Mouse (Mus musculus) cerebellum, postnatal 36 days (tissue): ENCODE data around the gene Arhgef26.

Source experiments
- DNase-seq, 2 experiments: peaks; one replicate each; pipeline ENCODE4 v3.0.0; 2021 to 2022; ENCODE audit warnings: mixed read lengths in 2 of 2

Arhgef26 gene

DNA sequence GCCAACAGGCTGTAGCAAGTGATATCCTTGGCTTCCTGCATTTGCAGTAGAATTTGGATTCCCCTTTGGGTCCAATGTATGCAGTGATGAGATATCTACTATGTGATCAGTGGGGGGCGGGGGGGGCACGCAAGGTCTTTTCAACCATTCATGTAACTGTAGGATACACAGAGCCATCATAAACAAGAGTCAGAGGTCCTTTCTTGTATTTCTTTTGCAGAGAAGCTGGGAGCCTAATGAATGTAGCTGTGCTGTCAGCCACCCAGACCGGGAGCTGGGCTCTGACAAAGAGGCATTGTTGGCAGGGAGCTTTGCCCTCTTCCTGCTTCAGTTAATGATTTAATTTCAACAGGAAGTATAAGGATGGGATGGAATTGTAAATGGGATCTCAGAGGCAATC, 116.0 kb downstream of the Arhgef26 start:
- DNase-seq, result no peak

DNA sequence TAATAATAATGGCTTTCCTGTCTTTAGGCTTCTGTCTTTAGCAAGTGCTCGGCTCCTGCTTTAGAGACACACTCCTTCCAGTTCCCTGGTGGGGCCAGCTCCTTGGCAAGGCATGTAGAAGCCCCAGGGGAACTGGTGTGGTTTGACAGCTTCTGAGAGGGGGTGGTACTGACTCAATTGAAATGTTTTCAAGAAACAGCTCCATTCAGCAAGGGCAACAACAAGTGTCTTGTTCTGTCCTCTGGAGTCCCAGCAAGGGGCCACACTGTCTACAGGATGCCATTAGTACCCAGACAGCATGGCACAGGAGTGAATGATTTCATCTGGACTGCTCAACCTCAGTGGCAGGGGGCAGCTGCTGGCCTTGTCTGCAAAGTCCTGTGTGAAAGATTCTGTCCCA, 117.7 kb downstream of the Arhgef26 start:
- peak in 1 of 2 experiments; percentile 6 for DNase-seq

DNA sequence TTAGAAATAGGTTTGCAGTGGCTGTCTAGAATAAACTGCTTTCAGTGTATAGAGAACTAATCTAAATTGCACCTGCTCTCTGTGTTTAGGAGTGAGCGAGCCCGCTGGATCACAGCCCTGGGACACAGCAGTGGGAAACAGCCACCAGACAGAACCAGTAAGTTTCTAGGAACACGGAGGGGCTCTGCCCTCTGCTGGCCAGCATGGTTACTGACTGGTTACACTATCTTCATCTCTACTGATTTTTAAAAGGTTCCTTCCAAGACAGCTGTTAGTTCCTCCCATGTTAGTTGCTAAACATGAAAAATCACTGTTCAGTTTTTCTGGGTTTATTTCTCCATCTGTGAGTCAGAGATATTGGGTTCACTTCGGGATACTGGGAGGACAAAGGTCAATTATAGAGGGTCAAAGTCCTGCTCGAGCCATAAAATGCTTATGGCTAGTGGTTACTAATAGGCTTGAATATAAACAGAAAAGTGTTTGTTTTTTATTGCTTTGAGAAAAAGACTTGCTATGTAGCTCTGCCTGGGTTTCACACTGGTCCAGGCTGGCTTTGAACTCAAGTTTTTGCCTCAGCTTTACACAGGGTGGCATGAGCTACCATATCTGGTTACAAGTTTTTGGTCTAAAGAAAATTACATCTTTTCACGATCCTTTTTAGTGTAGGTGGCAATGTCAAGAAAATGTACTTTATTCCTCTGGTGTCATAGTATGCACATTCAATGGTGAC, 120.3 kb downstream of the Arhgef26 start:
- peak; percentile 47 to 53 for DNase-seq

DNA sequence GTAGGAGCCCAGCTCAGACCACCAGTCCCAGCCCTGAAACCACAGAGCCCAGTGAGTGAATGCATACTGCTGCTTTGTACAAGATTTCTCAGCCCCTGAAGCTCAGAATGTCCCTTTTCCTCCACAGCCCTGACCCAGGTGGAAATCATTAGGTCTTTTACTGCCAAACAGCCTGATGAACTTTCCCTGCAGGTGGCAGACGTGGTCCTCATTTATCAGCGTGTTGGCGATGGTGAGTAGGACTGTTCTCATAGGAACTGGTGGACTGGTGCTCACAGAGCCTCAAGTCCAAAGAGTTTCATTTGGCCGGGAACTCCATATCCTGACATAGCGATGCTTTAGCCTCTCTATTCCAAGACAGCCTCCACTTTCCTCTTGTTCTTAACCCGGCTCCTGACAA, 121.3 kb downstream of the Arhgef26 start:
- DNase-seq, result no peak

DNA sequence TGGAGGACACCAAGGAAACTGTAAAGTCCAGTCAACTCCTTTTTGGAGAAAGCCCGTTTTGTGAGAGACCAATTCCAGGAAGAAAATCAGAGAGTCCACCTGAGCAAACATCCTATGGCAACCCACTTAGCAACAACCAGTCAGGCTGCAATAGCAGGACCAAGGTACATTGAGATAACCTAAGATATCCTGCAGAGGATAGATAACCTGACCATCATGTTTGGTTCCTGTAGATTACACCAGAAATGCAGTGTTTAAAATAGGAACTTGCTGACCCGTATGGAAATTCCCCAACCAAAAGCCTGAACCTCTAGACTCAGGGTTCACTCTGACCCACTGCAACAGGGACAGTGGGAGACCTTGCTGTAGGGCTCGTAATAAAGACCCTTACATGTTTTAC, 126.1 kb downstream of the Arhgef26 start:
- no peak for DNase-seq

DNA sequence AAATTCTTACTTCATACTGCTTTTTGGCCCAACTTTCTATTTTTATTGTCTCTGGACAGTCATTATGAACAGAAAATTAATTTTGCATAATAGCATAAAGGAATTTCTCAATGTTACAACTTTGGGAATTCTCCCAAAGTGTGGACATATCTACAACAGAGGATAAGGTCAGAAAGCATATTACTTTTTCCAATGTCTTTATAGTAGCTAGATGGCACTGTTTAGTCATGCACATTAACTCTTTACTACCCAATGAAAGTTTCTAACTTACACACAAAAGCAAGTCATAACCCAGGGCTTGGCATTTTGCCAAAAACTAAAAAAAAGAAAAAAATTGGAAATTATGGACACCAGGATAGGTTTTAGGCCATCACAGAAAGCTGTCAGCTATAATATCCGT, 132.0 kb downstream of the Arhgef26 start:
- no peak for DNase-seq

DNA sequence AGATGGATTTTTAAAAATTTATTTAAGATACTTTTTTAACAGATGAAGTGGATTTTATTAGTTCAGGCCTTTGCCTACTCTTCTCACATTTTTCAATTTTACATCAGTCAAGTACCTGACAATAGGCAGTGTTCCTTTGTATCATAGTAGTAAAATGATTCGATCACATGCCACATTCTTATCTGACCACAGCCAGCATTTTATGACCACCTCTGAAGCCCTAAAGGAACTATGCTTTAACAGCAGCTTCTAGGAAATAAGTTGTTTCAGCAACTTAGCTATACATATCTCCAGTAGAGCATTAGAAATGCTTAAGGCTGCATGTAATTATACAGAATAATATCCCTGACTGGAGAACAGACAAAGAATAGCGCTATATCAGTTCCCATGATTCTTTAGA, 146.2 kb downstream of the Arhgef26 start:
- DNase-seq, result no peak

DNA sequence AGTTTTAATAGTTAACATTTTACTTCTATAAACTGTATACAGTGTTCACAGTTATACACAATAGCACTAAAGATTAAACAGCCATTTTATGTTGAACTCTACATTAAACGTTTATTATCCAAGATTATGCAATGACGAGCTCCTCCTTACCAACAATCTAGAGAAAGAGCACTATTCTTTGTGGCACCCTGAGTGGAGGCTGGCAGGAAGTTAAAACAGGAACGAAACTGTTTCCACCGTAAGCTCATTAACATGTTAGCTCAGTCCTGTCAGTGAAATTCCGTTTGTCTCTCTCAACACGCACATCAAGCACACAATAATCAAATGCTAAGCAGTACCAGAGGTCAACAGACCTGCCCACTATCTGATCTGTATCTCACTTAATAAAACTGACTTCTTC, 154.4 kb downstream of the Arhgef26 start:
- no peak for DNase-seq

DNA sequence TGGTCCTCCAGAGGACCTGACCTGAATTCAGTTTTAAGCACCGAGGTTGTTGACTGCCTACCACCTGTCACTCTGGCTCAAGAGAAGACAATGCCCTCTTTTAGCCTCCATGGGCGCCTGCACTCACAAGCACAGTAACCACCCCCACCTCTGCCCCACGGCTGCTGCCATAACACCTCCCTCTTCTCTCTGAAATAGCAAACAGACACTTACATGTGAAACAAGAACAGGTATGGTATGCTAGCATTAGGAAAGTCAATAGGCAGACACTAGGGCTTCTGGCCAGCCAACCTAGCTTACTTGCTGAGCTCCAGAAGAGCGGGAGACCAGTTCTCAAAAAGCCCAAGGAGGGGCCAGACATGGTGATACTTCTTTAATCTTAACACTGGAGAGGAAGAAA, 161.2 kb downstream of the Arhgef26 start:
- no peak for DNase-seq

DNA sequence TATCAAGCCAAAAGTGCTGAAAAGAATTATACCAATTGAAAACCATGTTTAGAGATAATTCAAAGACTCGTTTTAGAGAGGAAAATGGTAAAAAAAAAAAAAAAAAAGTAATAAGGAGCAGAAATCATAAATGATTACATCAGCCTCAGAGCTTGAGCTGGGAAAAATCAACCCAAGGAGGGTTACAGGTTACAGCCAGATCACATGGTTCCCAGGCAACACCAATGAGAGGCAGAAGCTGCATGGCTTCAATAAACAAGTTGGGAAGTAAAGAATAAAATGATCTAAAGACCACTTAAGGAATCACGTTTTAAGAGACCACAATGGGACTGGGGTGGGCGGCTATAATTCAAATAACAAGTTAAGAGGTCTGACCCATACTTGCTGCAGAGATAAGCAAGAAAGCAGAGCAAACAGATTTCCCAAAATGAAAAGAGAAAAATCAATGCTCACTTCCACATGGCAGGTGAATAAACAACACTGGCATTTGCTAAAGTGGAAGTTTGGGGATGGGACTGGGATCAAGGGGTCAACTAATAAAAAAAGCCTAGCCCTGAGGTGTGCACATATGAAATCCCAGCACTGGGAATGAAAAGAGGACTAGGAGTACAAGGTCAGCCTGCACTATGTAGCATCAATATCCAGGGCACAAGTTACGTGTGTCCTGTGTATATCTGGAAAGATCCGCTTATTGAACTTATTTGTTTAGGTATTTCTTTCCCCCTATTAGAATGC, 167.2 kb downstream of the Arhgef26 start:
- DNase-seq, result no peak

DNA sequence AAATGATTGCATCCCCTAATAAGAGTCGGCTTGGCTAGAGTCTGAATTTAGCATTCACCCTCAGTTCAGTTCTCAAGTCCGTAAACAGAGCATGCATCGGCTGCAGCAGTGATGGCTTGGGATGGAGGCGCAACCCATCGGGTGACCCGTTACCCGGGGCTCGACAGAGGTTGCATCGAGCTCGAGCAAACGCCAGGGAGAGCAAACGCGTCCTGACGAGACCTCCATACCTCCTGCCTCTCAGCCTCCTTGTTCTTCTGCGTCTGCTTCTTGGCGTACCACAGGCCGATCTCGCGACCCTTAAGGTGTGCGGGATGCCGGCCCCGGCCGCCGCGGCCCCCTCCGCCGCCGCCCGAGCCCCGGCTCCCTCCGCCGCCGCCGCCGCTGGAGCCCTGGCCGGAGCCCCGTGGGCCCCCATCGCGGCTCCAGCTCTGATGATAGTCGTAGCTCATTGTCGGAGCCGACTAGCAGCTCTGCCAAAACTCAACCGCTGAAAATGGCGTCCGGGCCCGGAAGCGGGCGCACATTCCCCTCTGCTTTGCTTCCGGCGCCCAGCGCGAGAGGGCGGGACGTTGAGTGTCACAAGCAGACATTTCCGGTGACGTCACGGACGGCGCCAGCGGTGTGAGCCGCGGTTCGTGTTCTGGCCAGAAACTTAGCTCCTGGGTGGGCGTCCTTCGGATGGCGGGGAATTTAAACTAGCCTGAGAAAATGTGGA, 168.5 kb downstream of the Arhgef26 start, which contains the start of gene Dhx36:
Gene Dhx36, minus strand, starts transcription at position 517 of the 718 bp plus-strand sequence.
- peak; percentile 96 for DNase-seq

DNA sequence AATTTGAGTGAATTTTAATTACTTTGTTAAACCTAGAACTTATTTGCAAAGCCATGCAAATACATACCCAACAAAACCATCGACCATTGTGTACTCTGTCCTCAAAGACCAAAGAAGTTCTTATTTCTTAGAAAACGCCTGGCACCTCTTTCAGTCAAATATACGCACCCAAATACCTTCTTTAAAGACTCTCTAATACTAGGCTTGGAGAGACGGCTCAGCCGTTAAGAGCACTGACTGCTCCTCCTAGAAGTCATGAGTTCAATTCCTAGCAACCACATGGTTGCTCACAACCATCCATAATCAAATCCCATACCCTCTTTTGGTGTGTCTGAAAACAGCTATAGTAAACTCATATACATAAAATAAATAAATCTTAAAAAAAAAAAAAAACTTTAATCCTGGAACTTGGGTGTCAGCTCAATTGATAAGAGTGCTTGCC, 169.1 kb downstream of the Arhgef26 start:
- no peak for DNase-seq
